In the genomic region with DNA sequence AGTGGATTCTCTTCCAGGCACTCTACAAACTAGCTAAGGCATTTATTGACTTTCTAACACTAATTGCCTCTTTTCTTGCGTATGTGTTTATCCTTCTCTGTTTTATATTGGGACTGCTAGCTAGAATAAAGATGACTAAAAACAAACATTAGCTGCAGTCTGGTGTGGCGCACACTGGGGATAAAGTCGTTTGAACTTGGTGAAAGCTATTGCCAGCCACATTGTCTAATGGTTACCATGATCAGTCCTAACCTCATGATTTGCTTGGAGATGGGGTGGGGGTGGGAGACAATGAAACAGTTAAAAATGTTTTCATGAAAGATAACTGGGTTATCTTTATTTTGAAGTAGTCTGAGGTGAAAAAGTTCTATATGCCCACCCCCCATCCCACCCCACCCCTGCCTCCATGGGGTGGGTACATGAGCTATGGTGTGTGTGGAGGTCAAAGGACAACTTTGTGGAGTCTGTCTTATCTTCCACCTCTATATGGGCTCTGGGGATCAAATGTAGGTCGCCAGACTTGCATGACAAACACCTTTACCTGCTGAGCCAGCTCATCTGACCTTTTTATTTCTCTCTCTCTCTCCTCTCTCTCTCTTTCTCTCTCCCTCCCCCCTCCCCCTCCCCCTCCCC, we compare ENCODE assay signal across 21 mouse cellular contexts.
"Had no signal": no experiment of that assay in that cellular context is flagged by ENCODE, and none has a peak within 500 bp of the region (broad histone marks: within the 10 kb centered on the region; RNA-seq: fewer than 3 reads in every experiment).

No protein-coding gene starts in this region.

- H3K4me1 ChIP-seq: lung, embryonic 15.5 days; megakaryocyte, embryonic 14.5 days had no signal

- H3K36me3 ChIP-seq: lung, embryonic 15.5 days; midbrain, embryonic 12.5 days; midbrain, embryonic 15.5 days; neural tube, embryonic 13.5 days; neural tube, embryonic 15.5 days had no signal

- H3K27ac ChIP-seq: liver, embryonic 14.5 days; lung, embryonic 15.5 days; macrophage; midbrain, embryonic 12.5 days; midbrain, embryonic 15.5 days; neural tube, embryonic 13.5 days; neural tube, embryonic 15.5 days had no signal

- ATAC-seq: lung, postnatal 0 days; midbrain, embryonic 15.5 days had no signal

- H3K4me2 ChIP-seq: lung, embryonic 15.5 days; midbrain, embryonic 12.5 days; midbrain, embryonic 15.5 days; neural tube, embryonic 13.5 days; neural tube, embryonic 15.5 days had no signal

- H3K9ac ChIP-seq: liver, embryonic 14.5 days; lung, embryonic 15.5 days; midbrain, embryonic 12.5 days; midbrain, embryonic 15.5 days; neural tube, embryonic 13.5 days; neural tube, embryonic 15.5 days had no signal

- H3K4me3 ChIP-seq: lung, embryonic 15.5 days; megakaryocyte, embryonic 14.5 days; midbrain, embryonic 12.5 days; midbrain, embryonic 15.5 days; myocyte; neural tube, embryonic 13.5 days; neural tube, embryonic 15.5 days had no signal

- H3K9me3 ChIP-seq: lung, embryonic 15.5 days; megakaryocyte, embryonic 14.5 days; midbrain, embryonic 12.5 days; midbrain, embryonic 15.5 days; neural tube, embryonic 13.5 days; neural tube, embryonic 15.5 days had no signal

- H3K27me3 ChIP-seq: lung, embryonic 15.5 days; megakaryocyte, embryonic 14.5 days; midbrain, embryonic 12.5 days; midbrain, embryonic 15.5 days; neural tube, embryonic 13.5 days; neural tube, embryonic 15.5 days had no signal

- DNase-seq: lung, adult 2 months; lung, postnatal 14 days; lung, postnatal 36 days; retina, postnatal 1 day; right cerebral cortex, adult 18-20 months; right cerebral cortex, postnatal 25 days; right cerebral cortex, postnatal 4 days; spleen, adult 18-20 months; thymus, adult 2 months; thymus, postnatal 25 days; thymus, postnatal 4 days had no signal
